Mouse (Mus musculus) G1E (cell line): Measurements from ENCODE around the gene Slc4a4. TPM values are rescaled to one million over a fixed set of nuclear protein-coding genes. Genes with fewer than 3 reads are reported as not detected.

Experiments used
- ATAC-seq: 2 replicates; pipeline ENCODE4 v1.8.0; 2016; ENCODE audit warnings: mild to moderate bottlenecking; ENCODE audit not compliant: insufficient number of reproducible peaks, poor library complexity, low FRiP score, severe bottlenecking; ENCODE audit errors: extremely low read depth
- DNase-seq: peaks from one replicate; pipeline ENCODE4 v3.0.0; 2012; ENCODE audit warnings: low spot score
- H3K27me3 ChIP-seq: 2 replicates; pipeline ENCODE4 v1.6.1; 2012; ENCODE audit warnings: mild to moderate bottlenecking, low read length, inconsistent platforms; ENCODE audit not compliant: insufficient read depth
- H3K36me3 ChIP-seq: replicated peaks from 2 replicates; pipeline ENCODE3; 2012; ENCODE audit warnings: mild to moderate bottlenecking, inconsistent platforms
- H3K4me1 ChIP-seq: 2 replicates; pipeline ENCODE4 v1.6.1; 2012; ENCODE audit warnings: low read depth, low read length, inconsistent platforms, mixed read lengths; ENCODE audit not compliant: insufficient read depth
- H3K4me3 ChIP-seq: 2 replicates; pipeline ENCODE4 v1.5.1; 2012; ENCODE audit warnings: low read depth, mild to moderate bottlenecking, inconsistent platforms, low read length, moderate library complexity, mixed read lengths
- H3K9me3 ChIP-seq: replicated peaks from 2 replicates; pipeline ENCODE4 v1.6.1; 2012; ENCODE audit warnings: inconsistent platforms
- CTCF ChIP-seq: IDR thresholded peaks from 2 replicates; pipeline ENCODE4 v1.5.1; 2012; ENCODE audit warnings: low read depth, low read length, inconsistent platforms, mixed read lengths
- GATA1 ChIP-seq: IDR thresholded peaks from 2 replicates; pipeline ENCODE4 v1.6.1; 2012; ENCODE audit warnings: borderline replicate concordance, low read length, inconsistent platforms, mixed read lengths
- GATA2 ChIP-seq: IDR thresholded peaks from 2 replicates; pipeline ENCODE4 v1.6.1; 2012; ENCODE audit warnings: low read depth, low read length, inconsistent platforms, borderline replicate concordance
- POLR2AphosphoS5 ChIP-seq: IDR thresholded peaks from 2 replicates; pipeline ENCODE4 v1.6.1; 2012; ENCODE audit warnings: low read depth, low read length, inconsistent platforms; ENCODE audit not compliant: insufficient replicate concordance
- TAL1 ChIP-seq: conservative IDR thresholded peaks from 2 replicates; pipeline ENCODE4 v1.6.1; 2012; ENCODE audit warnings: low read depth, low read length, inconsistent platforms, mixed read lengths
- polyA plus RNA-seq: library from polyadenylated mRNA; stranded (reverse); fragments of >175 nt; gene quantifications from 2 replicates; pipeline ENCODE4 v1.2.3, GENCODE M21; 2012
- total RNA-seq, 2 experiments: library from RNA; stranded (forward) in 1 of 2; stranded (reverse) in 1 of 2; fragments of 200-1000 nt in 1 of 2; fragments of >200 nt in 1 of 2; fragmentation: Nextera tagmentation in 1 of 2; gene quantifications; 2 replicates each; pipeline ENCODE4 v1.2.3; 2014 to 2017

The Slc4a4 gene
- total and polyA plus RNA-seq, 3 experiments: 0.11 TPM; not detected in 2

DNA sequence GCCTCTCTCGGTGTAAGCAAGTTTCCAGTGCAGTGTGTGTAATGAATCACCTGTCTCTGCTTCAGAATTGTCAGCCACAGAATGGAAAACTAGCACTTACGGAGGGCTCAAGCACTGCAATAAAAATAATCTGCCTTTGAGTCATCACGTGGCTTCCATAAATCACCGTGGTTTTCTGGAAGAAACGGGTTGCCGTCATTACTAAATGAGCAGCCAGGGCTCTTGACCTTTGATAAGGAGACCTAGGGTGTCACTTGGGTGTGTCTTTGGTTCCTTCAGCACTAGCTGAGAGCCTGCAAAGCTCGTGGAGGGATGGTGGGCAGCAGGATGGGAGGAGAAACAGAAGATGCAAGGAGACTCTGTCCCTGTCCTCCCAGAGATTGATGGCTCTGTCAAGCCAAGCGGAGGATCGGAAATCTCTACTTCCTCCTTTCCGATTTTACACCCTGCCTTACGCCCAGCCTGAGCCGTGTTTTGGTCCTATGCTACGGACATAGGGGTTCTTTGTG, 260.7 kb downstream of the Slc4a4 start:
- no peak overlapping the region for H3K4me3 ChIP-seq
- H3K4me1 ChIP-seq: no peaks in the 10 kb centered on the region
- no peak for TF ChIP-seq CTCF
- no peak for TF ChIP-seq GATA2
- no peak for TF ChIP-seq TAL1
- no peak for TF ChIP-seq POLR2AphosphoS5
- no peak for TF ChIP-seq GATA1
- no peak for DNase-seq
- ATAC-seq: no peak
- H3K9me3 ChIP-seq: peaks cover 26% of the 10 kb centered on the region
- H3K36me3 ChIP-seq: no peaks in the 10 kb centered on the region
- H3K27me3 ChIP-seq: no peaks in the 10 kb centered on the region

DNA sequence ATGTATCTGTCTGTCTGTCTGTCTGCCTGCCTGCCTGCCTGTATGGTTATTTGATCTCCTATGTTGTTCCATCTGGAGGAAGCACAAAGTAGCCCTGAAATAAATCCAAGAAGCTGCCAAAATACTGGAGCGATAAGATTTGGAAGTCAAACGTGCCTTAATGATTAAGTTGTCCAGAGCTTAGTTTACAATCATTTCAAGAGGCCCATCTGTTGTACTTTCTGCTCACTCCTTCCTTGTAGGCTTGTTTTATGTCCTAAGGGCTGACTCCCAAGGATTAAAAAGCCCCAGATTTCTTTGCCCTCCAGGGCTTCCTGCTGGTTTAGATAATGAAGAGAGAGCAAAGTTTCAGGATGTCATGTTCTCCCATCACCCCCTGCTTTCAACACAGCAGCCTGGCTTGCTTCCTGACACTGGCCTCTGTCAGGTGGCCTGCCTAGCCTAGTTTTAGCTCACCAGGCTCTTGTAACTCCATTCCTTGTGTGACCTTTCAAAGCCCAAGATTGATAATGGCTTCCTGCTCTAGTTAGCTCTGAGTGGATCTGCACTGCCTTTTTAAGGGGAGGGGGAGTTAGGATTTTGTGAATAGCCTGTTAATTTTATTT, 262.9 kb downstream of the Slc4a4 start:
- H3K27me3 ChIP-seq: no peaks in the 10 kb centered on the region
- H3K4me3 ChIP-seq: no peak overlapping the region
- no peak for DNase-seq
- ATAC-seq: no peak
- H3K9me3 ChIP-seq: peaks cover 24% of the 10 kb centered on the region
- H3K4me1 ChIP-seq: no peaks in the 10 kb centered on the region
- H3K36me3 ChIP-seq: no peaks in the 10 kb centered on the region
- TF ChIP-seq GATA2 (no peak), TAL1 (no peak), CTCF (no peak), POLR2AphosphoS5 (no peak), GATA1 (no peak)

DNA sequence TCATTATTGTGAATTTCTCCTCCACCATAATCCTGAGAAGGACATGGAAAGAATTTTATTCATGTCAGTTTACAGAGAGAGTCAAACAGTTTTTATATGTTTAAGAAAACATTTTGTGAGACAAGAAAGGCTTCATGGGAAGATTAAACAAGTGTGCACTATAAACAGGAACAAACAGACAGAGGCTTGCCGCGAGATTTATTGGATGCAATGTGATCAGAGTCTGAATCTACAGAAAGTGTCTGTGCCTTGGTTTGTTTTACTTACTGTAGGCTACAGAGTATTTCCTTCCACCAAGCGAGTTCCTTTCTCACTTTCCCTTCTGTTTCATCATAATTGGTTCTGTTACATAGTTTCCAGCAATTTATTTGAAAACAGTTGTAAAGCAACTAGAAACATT, 264.5 kb downstream of the Slc4a4 start:
- TF ChIP-seq TAL1: no peak
- no peak for TF ChIP-seq CTCF
- TF ChIP-seq GATA1: no peak
- TF ChIP-seq GATA2: no peak
- no peak for TF ChIP-seq POLR2AphosphoS5
- Histone ChIP-seq H3K9me3 (peaks cover 19% of the 10 kb centered on the region), H3K4me3 (no peak overlapping the region), H3K36me3 (no peaks in the 10 kb centered on the region), H3K4me1 (no peaks in the 10 kb centered on the region), H3K27me3 (no peaks in the 10 kb centered on the region)
- ATAC-seq (no peak), DNase-seq (no peak)

DNA sequence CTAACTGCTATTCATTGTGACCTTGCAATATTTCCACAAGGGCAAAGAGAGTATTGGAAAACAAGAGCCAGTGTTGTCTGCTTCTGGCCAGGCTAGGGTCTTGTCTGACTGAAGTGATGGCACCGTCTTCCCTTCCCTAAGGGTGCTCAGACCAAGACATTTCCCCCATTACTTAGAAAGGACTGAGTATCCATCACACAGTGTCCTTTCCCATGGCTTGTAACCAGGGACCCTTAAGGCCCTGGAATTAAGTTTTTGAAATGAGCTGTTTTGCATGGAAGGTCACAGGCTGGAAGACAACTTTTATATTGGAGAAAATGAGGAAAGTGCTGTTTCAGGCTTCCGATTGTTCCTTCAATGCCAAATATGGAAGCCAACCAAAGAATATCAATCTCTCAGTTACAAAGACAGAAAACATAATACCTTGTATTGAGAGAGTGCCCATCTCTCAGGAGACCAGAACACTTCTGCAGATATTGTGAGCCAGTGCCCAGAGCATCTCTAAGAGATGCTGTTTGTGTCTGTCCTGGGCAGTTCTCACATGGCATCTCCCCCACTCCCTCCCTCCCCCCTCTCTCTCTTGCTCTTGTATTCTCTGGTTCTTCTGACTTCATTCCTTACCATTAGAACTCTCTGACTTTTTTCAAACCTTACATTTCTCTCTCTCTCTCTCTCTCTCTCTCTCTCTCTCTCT, 284.6 kb downstream of the Slc4a4 start:
- ATAC-seq (no peak), DNase-seq (no peak)
- H3K4me3 ChIP-seq: no peak overlapping the region
- H3K27me3 ChIP-seq: no peaks in the 10 kb centered on the region
- H3K9me3 ChIP-seq: peaks cover 28% of the 10 kb centered on the region
- no peaks in the 10 kb centered on the region for H3K4me1 ChIP-seq
- TF ChIP-seq GATA1 (no peak), POLR2AphosphoS5 (no peak), CTCF (no peak)
- no peaks in the 10 kb centered on the region for H3K36me3 ChIP-seq

DNA sequence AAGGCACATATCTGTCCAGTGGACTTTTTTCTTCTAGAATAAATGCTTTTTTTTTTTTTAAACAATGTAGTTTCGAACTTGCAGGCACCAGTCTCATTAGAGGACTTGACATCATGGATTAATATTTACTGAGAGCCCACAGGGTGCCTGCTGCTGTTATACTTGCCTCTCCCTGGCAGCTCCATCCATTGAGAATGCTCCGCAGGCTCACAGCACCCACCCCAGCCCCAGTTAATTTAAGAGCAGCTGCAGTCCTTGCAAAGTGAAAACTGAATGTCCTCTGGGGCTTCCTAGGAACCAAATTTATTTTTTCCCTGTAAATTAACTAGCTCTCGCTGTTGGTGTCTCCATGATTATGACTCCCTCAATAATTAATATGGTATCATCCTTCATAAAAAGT, 303.4 kb downstream of the Slc4a4 start:
- no peaks in the 10 kb centered on the region for H3K27me3 ChIP-seq
- no peak for ATAC-seq

DNA sequence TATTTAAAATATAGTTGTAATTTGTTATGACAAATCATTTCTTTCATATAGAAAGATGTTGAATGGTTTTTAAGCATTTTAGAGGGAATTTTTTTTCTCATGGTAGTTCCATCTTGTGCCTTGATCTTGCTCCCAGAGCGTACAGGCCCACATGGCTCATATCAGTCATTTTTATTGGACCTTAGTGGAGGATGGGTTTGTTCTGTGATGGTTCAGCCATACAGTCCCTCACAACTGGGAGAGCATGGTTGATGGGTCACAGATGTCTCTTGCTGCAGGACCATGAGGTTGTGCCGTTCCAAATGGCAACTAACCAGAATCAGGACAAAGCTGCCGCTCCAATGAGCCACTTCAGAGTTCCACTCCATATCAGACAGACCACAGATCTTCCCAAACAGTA, 308.0 kb downstream of the Slc4a4 start:
- peaks cover 10% of the 10 kb centered on the region for H3K9me3 ChIP-seq
- TF ChIP-seq CTCF: no peak
- TF ChIP-seq GATA2: no peak
- TF ChIP-seq TAL1: no peak
- no peak for TF ChIP-seq POLR2AphosphoS5
- TF ChIP-seq GATA1: no peak
- H3K36me3 ChIP-seq: no peaks in the 10 kb centered on the region
- H3K4me1 ChIP-seq: no peaks in the 10 kb centered on the region
- no peak for ATAC-seq
- H3K27me3 ChIP-seq: no peaks in the 10 kb centered on the region
- no peak for DNase-seq
- H3K4me3 ChIP-seq: no peak overlapping the region

More for the DNA sequence above, 303.4 kb downstream of the Slc4a4 start:
- Histone ChIP-seq H3K4me3 (no peak overlapping the region), H3K9me3 (peaks cover 7% of the 10 kb centered on the region; the same call in 1 of the 2 replicates), H3K36me3 (no peaks in the 10 kb centered on the region), H3K4me1 (no peaks in the 10 kb centered on the region)
- no peak for TF ChIP-seq TAL1
- TF ChIP-seq GATA1: no peak
- TF ChIP-seq POLR2AphosphoS5: no peak
- TF ChIP-seq GATA2: no peak
- no peak for TF ChIP-seq CTCF
- no peak for DNase-seq
